Mouse (Mus musculus): ENCODE results near the gene Prickle2. TPM values are rescaled to one million over a fixed set of nuclear protein-coding genes. Genes with fewer than 3 reads are reported as not detected.

The Prickle2 gene
- polyA plus RNA-seq, 1 experiment, result 1.1 TPM

- no peak for DNase-seq (ENCODE audit: low read depth in 1 of 2, low spot score in 2 of 2)
- TF ChIP-seq POLR2A (IDR thresholded peaks at IDR 0.05; ENCODE audit: low read depth, low read length) (no peak), CTCF (IDR thresholded peaks at IDR 0.05; ENCODE audit: extremely low read depth, insufficient read depth, insufficient read length, insufficient replicate concordance) (no peak)
- H3K36me3 ChIP-seq (ENCODE audit: control insufficient read depth, insufficient read depth, low read length), result no peaks in the 10 kb centered on the region
- no peaks in the 10 kb centered on the region for H3K4me1 ChIP-seq (ENCODE audit: control insufficient read depth, insufficient read depth, insufficient read length)
- no peak overlapping the region for H3K27ac ChIP-seq (ENCODE audit: insufficient read depth, low read length)
- WGBS, result 88% methylated on average over 5 of the region's 5 CpGs
- H3K27me3 ChIP-seq (ENCODE audit: control insufficient read depth, insufficient read depth, low read length), result no peaks in the 10 kb centered on the region
- no peak overlapping the region for H3K4me3 ChIP-seq (ENCODE audit: extremely low read depth, insufficient read depth, insufficient read length)
Measured at GRCm38 (mm10) chr6:92670518-92671147, 35.3 kb downstream of the Prickle2 start.

GRCm38 (mm10) chr6:92669623-92670022 is 36.3 kb downstream of the Prickle2 start:
- no peak overlapping the region for H3K27ac ChIP-seq (ENCODE audit: insufficient read depth, low read length)
- no peaks in the 10 kb centered on the region for H3K4me1 ChIP-seq (ENCODE audit: control insufficient read depth, insufficient read depth, insufficient read length)
- no peak for TF ChIP-seq CTCF (IDR thresholded peaks at IDR 0.05; ENCODE audit: extremely low read depth, insufficient read depth, insufficient read length, insufficient replicate concordance)
- no peak for TF ChIP-seq POLR2A (IDR thresholded peaks at IDR 0.05; ENCODE audit: low read depth, low read length)
- 87% methylated on average over 3 of the region's 3 CpGs for WGBS
- no peak overlapping the region for H3K4me3 ChIP-seq (ENCODE audit: extremely low read depth, insufficient read depth, insufficient read length)
- H3K27me3 ChIP-seq (ENCODE audit: control insufficient read depth, insufficient read depth, low read length), result no peaks in the 10 kb centered on the region
- no peaks in the 10 kb centered on the region for H3K36me3 ChIP-seq (ENCODE audit: control insufficient read depth, insufficient read depth, low read length)
- DNase-seq (ENCODE audit: low read depth in 1 of 2, low spot score in 2 of 2), result no peak

- Histone ChIP-seq H3K4me1 (ENCODE audit: control insufficient read depth, insufficient read depth, insufficient read length) (no peaks in the 10 kb centered on the region), H3K27ac (ENCODE audit: insufficient read depth, low read length) (no peak overlapping the region), H3K36me3 (ENCODE audit: control insufficient read depth, insufficient read depth, low read length) (no peaks in the 10 kb centered on the region), H3K4me3 (ENCODE audit: extremely low read depth, insufficient read depth, insufficient read length) (no peak overlapping the region), H3K27me3 (ENCODE audit: control insufficient read depth, insufficient read depth, low read length) (no peaks in the 10 kb centered on the region)
- DNase-seq (ENCODE audit: low read depth in 1 of 2, low spot score in 2 of 2), result no peak
- TF ChIP-seq POLR2A (IDR thresholded peaks at IDR 0.05; ENCODE audit: low read depth, low read length), result no peak
- no peak for TF ChIP-seq CTCF (IDR thresholded peaks at IDR 0.05; ENCODE audit: extremely low read depth, insufficient read depth, insufficient read length, insufficient replicate concordance)
- WGBS, result 90% methylated on average over 3 of the region's 3 CpGs
Measured at GRCm38 (mm10) chr6:92667544-92667943, 38.4 kb downstream of the Prickle2 start.

- no peak for DNase-seq (ENCODE audit: low read depth in 1 of 2, low spot score in 2 of 2)
- H3K27me3 ChIP-seq (ENCODE audit: control insufficient read depth, insufficient read depth, low read length), result no peaks in the 10 kb centered on the region
- 4% methylated on average over 1 of the region's 1 CpGs for WGBS
- H3K4me1 ChIP-seq (ENCODE audit: control insufficient read depth, insufficient read depth, insufficient read length), result no peaks in the 10 kb centered on the region
- TF ChIP-seq CTCF (IDR thresholded peaks at IDR 0.05; ENCODE audit: extremely low read depth, insufficient read depth, insufficient read length, insufficient replicate concordance), result no peak
- TF ChIP-seq POLR2A (IDR thresholded peaks at IDR 0.05; ENCODE audit: low read depth, low read length), result no peak
- no peaks in the 10 kb centered on the region for H3K36me3 ChIP-seq (ENCODE audit: control insufficient read depth, insufficient read depth, low read length)
- H3K4me3 ChIP-seq (ENCODE audit: extremely low read depth, insufficient read depth, insufficient read length), result no peak overlapping the region
- H3K27ac ChIP-seq (ENCODE audit: insufficient read depth, low read length), result no peak overlapping the region
Measured at GRCm38 (mm10) chr6:92665530-92665989, 40.4 kb downstream of the Prickle2 start.

- no peak overlapping the region for H3K4me3 ChIP-seq (ENCODE audit: extremely low read depth, insufficient read depth, insufficient read length)
- TF ChIP-seq POLR2A (IDR thresholded peaks at IDR 0.05; ENCODE audit: low read depth, low read length), result no peak
- no peak for TF ChIP-seq CTCF (IDR thresholded peaks at IDR 0.05; ENCODE audit: extremely low read depth, insufficient read depth, insufficient read length, insufficient replicate concordance)
- 97% methylated on average over 3 of the region's 3 CpGs for WGBS
- H3K36me3 ChIP-seq (ENCODE audit: control insufficient read depth, insufficient read depth, low read length), result no peaks in the 10 kb centered on the region
- H3K27ac ChIP-seq (ENCODE audit: insufficient read depth, low read length), result no peak overlapping the region
- no peaks in the 10 kb centered on the region for H3K27me3 ChIP-seq (ENCODE audit: control insufficient read depth, insufficient read depth, low read length)
- H3K4me1 ChIP-seq (ENCODE audit: control insufficient read depth, insufficient read depth, insufficient read length), result no peaks in the 10 kb centered on the region
- no peak for DNase-seq (ENCODE audit: low read depth in 1 of 2, low spot score in 2 of 2)
Measured at GRCm38 (mm10) chr6:92663885-92664284, 42.1 kb downstream of the Prickle2 start.

- WGBS, result 72% methylated on average over 4 of the region's 4 CpGs
- no peaks in the 10 kb centered on the region for H3K27me3 ChIP-seq (ENCODE audit: control insufficient read depth, insufficient read depth, low read length)
- H3K36me3 ChIP-seq (ENCODE audit: control insufficient read depth, insufficient read depth, low read length), result no peaks in the 10 kb centered on the region
- TF ChIP-seq CTCF (IDR thresholded peaks at IDR 0.05; ENCODE audit: extremely low read depth, insufficient read depth, insufficient read length, insufficient replicate concordance), result no peak
- no peak for TF ChIP-seq POLR2A (IDR thresholded peaks at IDR 0.05; ENCODE audit: low read depth, low read length)
- no peak for DNase-seq (ENCODE audit: low read depth in 1 of 2, low spot score in 2 of 2)
- H3K4me1 ChIP-seq (ENCODE audit: control insufficient read depth, insufficient read depth, insufficient read length), result no peaks in the 10 kb centered on the region
- H3K27ac ChIP-seq (ENCODE audit: insufficient read depth, low read length), result no peak overlapping the region
- H3K4me3 ChIP-seq (ENCODE audit: extremely low read depth, insufficient read depth, insufficient read length), result no peak overlapping the region
Measured at GRCm38 (mm10) chr6:92663433-92663832, 42.5 kb downstream of the Prickle2 start.

GRCm38 (mm10) chr6:92649063-92649462 is 56.9 kb downstream of the Prickle2 start:
- Histone ChIP-seq H3K36me3 (ENCODE audit: control insufficient read depth, insufficient read depth, low read length) (no peaks in the 10 kb centered on the region), H3K27me3 (ENCODE audit: control insufficient read depth, insufficient read depth, low read length) (no peaks in the 10 kb centered on the region), H3K4me3 (ENCODE audit: extremely low read depth, insufficient read depth, insufficient read length) (no peak overlapping the region), H3K4me1 (ENCODE audit: control insufficient read depth, insufficient read depth, insufficient read length) (no peaks in the 10 kb centered on the region), H3K27ac (ENCODE audit: insufficient read depth, low read length) (no peak overlapping the region)
- TF ChIP-seq CTCF (IDR thresholded peaks at IDR 0.05; ENCODE audit: extremely low read depth, insufficient read depth, insufficient read length, insufficient replicate concordance) (no peak), POLR2A (IDR thresholded peaks at IDR 0.05; ENCODE audit: low read depth, low read length) (no peak)
- DNase-seq (ENCODE audit: low read depth in 1 of 2, low spot score in 2 of 2), result no peak
- 77% methylated on average over 1 of the region's 1 CpGs for WGBS

All from spleen, adult 2 months (tissue).